Mouse (Mus musculus): ENCODE measurements around the gene Mbd3. TPM values are rescaled to one million over a fixed set of nuclear protein-coding genes. Genes with fewer than 3 reads are reported as not detected.
A peak's percentile ranks its signal among the peaks of the same experiment; 100 is the strongest.

Mbd3 gene
- total RNA-seq, 2 experiments from 2014 or later: 139 to 150 TPM

DNA sequence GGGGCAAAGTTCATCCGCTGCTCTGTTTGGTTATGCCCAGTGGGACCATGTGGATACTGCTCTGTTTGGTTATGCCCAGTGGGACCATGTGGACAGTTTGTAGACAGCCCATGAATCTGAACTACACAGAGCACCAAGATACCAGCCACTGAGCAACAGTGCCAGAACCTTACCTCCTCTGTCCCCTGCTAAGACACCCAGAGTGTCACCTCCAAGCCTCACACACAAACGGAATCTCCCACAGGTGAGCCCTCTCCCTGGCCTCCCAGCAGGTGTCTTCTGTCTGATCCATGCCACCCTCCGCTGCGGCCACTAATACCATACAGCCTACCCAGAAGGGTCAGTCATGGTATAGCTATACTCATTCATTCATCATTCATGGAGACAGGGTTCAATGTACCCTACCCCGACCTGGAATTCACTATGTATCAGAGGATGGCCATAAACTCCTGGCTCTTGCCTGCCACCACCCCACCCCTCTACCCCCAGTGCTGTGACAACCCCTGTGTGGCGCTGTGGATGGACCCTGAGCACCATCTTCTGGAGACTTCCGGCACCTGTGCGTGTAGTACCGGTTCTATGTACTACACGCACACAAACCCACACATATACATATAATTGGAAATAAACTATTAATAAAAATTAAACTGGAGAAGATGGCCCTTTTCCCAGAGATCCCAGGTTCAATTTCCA is 6.3 kb upstream of the Mbd3 start:
- intact Hi-C loops (cut with DNase I): loop anchor here (1.0 kb wide), 1 partner anchor 28 kb away; the partner anchor contains the start of gene Tcf3

DNA sequence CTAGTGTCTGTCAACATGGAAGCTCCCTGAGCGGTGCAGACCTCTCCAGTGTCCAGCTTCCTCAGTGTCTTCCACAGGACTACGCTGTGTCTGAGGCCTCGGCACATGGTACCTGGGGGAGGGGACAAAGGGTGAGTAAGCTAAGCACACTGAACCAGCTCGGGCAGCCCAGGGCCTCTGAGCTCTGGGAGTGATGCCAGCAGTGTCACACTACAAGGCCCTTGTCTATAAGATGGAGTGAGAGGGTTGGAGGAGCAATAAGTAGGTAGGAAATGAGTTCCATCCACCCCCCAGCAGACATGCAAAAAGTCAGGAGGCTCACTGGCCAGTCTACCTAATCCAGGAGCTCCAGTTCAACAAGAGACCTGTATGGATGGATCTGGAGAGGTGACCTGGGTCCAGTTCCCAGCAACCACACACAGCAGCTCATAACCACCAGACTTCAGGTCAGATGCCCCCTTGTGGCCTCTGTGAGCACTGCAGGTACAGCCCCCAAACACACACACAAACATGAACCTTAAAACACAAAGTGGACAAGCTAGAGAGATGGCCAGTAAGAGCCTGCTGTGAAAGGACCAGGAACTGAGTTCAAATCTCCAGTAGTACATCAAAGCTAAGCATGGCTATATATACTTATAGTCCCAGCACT is 3.8 kb upstream of the Mbd3 start:
- TF ChIP-seq CTCF (IDR thresholded peaks at IDR 0.05): peak; percentile 66
- intact Hi-C loops (cut with DNase I): no loop called here
- no peak overlapping the region for H3K27ac ChIP-seq
- H3K4me3 ChIP-seq: no peak overlapping the region
- no peak for DNase-seq (ENCODE audit: extremely low spot score in 1 of 2, low spot score in 2 of 2)

More for the DNA sequence above, 6.3 kb upstream of the Mbd3 start:
- peak; percentile 5; the same call in 1 of the 2 replicates for TF ChIP-seq CTCF (IDR thresholded peaks at IDR 0.05)
- Histone ChIP-seq H3K4me3 (peak overlapping the region; percentile 87), H3K27ac (no peak overlapping the region)
- no peak for DNase-seq (ENCODE audit: extremely low spot score in 1 of 2, low spot score in 2 of 2)

DNA sequence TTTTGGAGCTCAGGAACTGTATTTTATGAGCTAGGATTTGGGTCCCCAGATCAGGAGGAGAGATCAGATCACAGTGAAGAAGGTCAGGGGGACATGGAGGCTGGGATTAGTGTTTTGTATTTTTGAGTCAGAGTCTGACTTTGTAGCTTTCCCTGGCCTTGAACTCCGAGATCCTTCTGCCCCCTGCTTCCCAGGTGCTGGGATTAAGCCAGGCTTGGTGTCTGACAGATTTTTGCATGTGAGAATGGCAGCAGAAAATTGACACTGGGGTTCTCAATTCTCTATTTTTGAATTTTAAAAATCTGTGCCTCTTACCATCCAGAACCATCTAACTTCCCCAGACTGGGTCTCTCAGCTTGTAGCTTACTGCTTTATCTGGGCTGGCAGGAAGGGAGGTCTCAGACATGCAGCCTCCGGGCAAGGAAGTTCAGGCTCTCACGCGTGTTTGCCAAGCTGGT is 1.4 kb upstream of the Mbd3 start:
- intact Hi-C loops (cut with DNase I): no loop called here
- Histone ChIP-seq H3K27ac (peak overlapping the region; percentile 89), H3K4me3 (peak overlapping the region; percentile 78; the same call in 1 of the 2 replicates)
- TF ChIP-seq CTCF (IDR thresholded peaks at IDR 0.05): no peak
- DNase-seq (ENCODE audit: extremely low spot score in 1 of 2, low spot score in 2 of 2): no peak

DNA sequence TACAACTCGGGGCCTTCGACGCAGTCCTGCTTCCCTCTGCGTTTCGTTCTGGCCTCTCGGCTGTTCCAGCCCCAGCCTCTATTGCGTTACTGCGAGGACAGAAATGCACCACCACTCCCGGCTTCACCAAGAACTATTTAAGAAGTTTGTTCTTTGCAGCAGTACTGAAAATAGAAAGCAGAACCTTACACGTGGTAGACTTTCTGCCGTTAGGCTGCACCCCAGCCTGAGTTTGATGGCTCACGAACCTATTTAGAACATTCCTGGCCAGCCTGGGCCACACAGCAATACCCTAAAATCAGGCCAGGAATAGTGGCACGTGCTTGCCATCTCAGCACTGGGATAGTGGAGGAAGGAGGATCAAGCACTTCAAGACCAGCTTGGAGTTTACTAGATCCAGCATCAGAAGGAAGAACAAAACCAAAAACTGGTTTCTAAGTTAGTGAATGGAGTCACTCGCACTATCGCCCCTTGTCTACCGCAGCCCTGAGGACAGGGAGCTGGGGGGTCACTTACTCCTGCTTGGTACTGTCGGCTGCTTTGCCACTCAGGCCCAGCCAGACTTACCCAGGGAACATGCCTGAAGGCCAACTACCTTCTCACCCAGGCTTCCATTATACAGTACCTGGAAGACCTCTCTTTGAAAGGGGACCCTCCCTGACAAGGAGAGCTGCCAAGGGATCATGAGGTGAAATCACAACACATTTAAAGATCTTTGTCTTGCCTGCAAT is 788 bp upstream of the Mbd3 start:
- no peak for DNase-seq (ENCODE audit: extremely low spot score in 1 of 2, low spot score in 2 of 2)
- peak overlapping the region; percentile 78 for H3K4me3 ChIP-seq
- TF ChIP-seq CTCF (IDR thresholded peaks at IDR 0.05): no peak
- peak overlapping the region; percentile 89 for H3K27ac ChIP-seq
- intact Hi-C loops (cut with DNase I): no loop called here

DNA sequence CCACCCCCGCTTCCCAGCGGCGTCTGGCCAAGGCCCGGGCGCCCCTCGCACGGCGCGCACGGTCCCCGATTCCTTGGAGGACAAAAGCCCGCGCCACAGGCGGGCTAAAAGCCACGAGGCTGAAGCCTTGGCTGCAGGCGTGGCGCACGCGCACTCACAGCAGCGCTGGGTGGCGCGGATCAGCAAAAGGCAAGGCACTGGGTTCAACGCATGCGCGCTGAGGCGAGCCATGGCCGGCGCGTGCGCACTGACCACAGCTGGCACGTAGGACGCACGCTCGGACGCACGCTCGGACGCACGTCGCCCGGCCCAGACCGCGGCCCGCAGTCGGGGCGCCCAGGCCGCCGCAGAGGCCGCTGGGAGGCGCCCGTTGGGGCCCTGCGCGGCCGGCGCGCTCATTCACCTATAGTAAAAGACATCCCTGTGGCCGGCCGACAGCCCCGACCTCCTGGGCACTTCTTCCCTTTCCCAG is 595 bp downstream of the Mbd3 start:
- peak; percentile 98 for DNase-seq (ENCODE audit: extremely low spot score in 1 of 2, low spot score in 2 of 2)
- peak overlapping the region; percentile 78 for H3K4me3 ChIP-seq
- no peak; the same call in none of the 2 replicates for TF ChIP-seq CTCF (IDR thresholded peaks at IDR 0.05)
- peak overlapping the region; percentile 99 for H3K27ac ChIP-seq
- intact Hi-C loops (cut with DNase I): no loop called here

DNA sequence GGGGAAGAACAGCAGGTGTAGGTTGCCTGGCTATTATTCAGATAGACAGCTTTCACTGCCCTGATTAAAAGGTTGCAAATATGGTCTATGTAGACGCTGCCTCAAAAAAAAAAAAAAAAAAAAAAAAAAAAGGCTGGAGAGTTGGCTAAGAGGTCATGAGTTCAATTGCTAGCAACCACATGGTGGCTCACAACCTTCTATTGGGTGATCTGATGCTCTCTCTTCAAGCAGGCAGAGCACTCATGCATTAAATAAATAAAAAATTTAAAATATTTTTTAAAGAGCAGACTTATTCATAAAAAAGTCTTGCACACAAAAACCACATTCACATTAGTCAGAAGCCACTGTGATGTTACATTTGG is 1.2 kb downstream of the Mbd3 start:
- Histone ChIP-seq H3K4me3 (peak overlapping the region; percentile 78), H3K27ac (peak overlapping the region; percentile 89; the same call in 1 of the 2 replicates)
- no peak for DNase-seq (ENCODE audit: extremely low spot score in 1 of 2, low spot score in 2 of 2)
- intact Hi-C loops (cut with DNase I): no loop called here
- no peak for TF ChIP-seq CTCF (IDR thresholded peaks at IDR 0.05)

DNA sequence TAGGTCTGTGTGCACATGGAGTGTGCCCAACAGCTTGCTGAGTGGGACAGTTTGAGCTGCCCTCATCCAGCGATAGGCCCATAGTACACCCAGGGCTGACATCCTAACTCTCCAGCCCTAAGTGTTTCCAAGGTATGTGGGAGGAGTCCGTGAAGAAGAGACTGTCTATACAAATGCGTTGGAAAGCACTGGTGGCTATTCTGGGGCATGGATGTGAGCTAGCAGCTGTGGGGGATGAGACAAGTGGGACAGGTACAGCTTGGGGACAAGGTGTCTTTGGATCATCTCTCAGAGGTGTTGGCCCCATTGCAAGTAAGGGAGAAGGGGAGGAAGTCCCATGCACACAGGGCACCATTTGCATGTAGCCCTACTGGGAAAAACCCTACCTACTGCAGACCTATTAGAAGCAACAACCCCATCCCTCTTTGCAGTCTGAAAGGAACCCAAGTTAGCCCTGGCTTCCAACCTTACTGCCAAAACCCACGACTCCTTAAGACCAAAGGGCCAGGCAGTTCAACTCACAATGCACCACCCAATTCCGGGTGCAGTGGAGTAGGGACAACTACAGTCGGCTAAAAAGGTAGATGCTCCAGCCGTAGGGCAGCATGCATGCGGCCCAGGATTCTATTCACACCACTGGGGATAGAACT is 1.7 kb downstream of the Mbd3 start:
- Histone ChIP-seq H3K27ac (no peak overlapping the region; the same call in 1 of the 2 replicates), H3K4me3 (peak overlapping the region; percentile 78)
- no peak for TF ChIP-seq CTCF (IDR thresholded peaks at IDR 0.05)
- intact Hi-C loops (cut with DNase I): no loop called here
- no peak for DNase-seq (ENCODE audit: extremely low spot score in 1 of 2, low spot score in 2 of 2)

DNA sequence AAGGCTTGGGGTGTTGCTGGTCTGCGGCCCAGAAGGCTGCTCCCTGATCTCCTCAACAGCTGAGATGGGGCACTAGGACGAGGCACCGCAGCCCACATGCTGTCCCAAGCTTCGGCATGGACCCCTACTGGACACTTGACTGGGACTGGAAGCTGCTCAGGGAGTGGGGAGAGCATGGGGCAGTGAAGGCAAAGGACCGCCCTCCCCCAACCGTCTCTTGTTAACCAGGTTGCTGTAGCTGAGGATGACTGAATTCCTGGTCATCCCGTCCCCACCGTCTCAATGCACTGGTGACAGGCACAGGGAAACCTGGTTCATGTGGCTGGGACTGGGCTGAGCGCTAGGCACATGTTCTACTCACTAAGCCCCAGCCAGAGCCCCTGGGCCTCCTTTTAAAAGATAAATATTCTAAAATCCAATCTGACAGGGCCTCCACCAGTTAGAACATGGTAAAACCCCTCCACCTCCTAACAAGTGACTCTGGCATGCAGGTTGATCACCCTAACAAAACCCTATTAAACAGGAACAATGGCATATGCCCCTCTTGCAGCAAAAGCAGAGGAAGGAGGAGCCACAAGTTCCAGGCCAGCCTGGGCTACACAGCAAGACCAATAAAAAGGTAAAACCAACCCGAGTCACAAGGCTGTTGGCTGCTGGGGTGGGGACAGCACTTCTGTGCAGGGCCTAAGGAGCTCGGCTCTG is 2.4 kb downstream of the Mbd3 start:
- H3K4me3 ChIP-seq: no peak overlapping the region

DNA sequence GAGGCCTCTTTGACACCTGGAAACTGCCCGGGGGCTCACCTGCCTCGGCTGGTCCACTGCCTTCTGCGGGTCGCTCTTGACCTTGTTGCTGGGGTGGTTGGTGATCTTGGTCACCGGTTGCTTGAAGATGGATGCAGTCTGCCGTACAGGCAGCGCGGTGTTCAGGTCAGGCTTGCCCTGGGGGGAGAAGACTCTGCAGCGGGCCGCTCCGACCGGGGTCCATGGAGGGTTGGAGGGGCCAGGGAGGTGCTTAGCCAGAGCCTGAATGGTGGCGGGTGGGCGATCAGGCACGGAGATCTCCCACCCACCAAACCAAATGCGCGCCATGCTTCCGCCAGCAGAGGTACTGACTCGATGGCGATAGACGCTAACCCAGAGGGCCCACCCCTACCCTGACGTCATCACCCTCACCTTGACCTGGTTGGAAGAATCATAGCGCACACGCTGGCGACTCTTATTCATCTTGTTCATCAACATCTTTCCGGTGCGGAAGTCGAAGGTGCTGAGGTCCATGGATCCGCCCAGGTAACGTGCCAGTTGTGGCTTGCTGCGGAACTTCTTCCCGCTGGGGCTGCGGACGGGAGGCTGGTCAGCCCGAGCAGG is 4.2 kb downstream of the Mbd3 start:
- H3K27ac ChIP-seq: no peak overlapping the region
- no peak overlapping the region for H3K4me3 ChIP-seq
- no peak for DNase-seq (ENCODE audit: extremely low spot score in 1 of 2, low spot score in 2 of 2)
- intact Hi-C loops (cut with DNase I): no loop called here
- no peak for TF ChIP-seq CTCF (IDR thresholded peaks at IDR 0.05)

More for the DNA sequence above, 2.4 kb downstream of the Mbd3 start:
- no peak for DNase-seq (ENCODE audit: extremely low spot score in 1 of 2, low spot score in 2 of 2)
- no peak overlapping the region for H3K27ac ChIP-seq
- no peak for TF ChIP-seq CTCF (IDR thresholded peaks at IDR 0.05)
- intact Hi-C loops (cut with DNase I): no loop called here

DNA sequence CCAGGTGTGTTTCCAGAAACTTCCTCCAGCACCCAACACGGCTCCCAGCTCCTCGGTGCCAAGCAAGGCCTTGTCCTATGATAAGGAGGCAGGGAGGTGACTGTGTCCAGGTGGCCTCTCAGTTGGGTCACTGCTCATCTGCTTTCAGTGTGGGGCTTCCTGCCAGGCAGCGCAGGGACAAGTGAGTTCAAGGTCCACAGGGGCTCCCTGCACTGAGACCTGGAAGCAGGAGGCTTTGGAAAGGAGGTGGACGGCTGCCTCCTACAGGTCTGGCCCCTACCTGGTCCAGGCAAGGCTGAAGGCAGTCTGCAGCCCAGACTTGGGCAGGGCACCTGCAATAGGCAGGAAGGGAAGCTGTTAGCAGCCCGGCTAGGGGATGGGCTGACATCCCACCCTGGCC is 6.7 kb downstream of the Mbd3 start:
- intact Hi-C loops (cut with DNase I): no loop called here
- no peak for DNase-seq (ENCODE audit: extremely low spot score in 1 of 2, low spot score in 2 of 2)
- Histone ChIP-seq H3K4me3 (no peak overlapping the region), H3K27ac (no peak overlapping the region)
- TF ChIP-seq CTCF (IDR thresholded peaks at IDR 0.05): no peak

DNA sequence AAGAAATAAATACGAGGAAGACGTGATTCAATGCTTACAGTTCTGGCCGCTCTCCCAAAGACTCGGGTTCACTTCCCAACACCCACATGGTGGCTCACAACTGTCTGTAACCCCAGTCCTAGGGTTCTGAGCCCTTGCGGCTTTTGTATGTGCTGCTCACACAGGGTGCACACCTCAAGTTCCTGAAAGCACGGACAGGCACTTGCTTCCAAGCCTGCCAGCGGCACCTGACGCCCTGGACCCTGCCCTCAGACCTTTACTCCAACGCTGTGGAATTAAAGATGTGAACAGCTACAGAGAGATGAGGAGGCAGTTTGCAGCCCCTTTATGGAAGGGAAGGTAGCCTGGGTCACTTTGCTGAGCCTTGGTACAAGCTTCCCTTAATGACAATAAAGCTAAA is 8.7 kb downstream of the Mbd3 start:
- Histone ChIP-seq H3K27ac (no peak overlapping the region), H3K4me3 (no peak overlapping the region)
- DNase-seq (ENCODE audit: extremely low spot score in 1 of 2, low spot score in 2 of 2): no peak
- TF ChIP-seq CTCF (IDR thresholded peaks at IDR 0.05): no peak
- intact Hi-C loops (cut with DNase I): no loop called here

Data from left cerebral cortex, adult 2 months (tissue).